Mouse (Mus musculus): ENCODE measurements around the gene Lrrc75b. TPM values are rescaled to one million over a fixed set of nuclear protein-coding genes. Genes with fewer than 3 reads are reported as not detected.

The Lrrc75b gene
- 1.2 and 1.4 TPM in 2 replicates for polyA plus RNA-seq (2012; rRNA removed)

GRCm38 (mm10) chr10:75559676-75560548 is at the start of gene Lrrc75b:
TSS of gene Lrrc75b (minus strand) at chr10:75560330.

DNA sequence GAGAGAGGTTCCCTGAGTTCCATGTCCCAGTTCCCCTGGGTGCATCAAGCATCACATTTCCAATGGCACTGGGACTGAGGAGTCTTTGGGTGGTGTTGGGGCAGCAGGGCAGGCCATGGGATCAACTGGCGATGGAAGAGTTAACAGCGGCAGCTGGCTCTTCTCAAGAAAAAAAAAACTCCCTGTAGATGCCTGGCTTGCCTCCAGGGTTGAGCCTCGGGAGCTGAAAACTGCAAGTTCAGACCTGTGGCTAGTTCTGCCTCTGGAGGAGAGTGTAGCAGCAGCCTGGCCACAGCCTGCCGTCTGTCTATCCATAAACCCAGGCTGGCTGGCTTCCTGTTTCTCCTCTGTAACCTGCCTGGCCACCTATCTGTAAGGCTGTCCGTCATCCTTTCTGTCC is 29.0 kb upstream of the Lrrc75b start, which contains the start of gene Ggt5:
Gene Ggt5, plus strand, starts transcription at position 212 of the 400 bp plus-strand sequence.

GRCm38 (mm10) chr10:75561071-75561654 is 1.0 kb upstream of the Lrrc75b start, which contains the start of gene Ggt1:
TSS of gene Ggt1 (plus strand) at chr10:75561604.

DNA sequence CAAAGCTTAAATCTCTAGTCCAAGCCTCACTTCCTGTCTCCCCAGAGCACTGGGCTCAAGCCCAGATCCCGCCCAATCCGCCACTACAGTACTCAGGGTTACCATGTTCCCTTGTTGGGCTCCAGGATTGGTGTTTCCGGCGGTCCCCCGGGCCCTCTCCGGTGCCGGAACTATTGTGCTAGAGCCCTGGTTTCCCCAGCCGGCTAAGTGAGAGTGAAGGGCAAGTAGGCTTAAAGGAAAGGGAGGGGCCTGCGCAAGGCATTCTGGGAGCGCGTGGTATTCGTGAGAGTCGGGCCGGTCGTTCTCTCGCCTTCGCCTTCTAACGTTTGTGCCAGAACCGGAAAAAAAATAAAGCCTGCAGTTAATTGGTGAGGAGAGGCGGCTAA is 42.4 kb downstream of the Lrrc75b start, which contains the start of gene Gucd1:
Gene Gucd1, minus strand, starts transcription at position 215 of the 386 bp plus-strand sequence.

GRCm38 (mm10) chr10:75517073-75517757 is 42.9 kb downstream of the Lrrc75b start, which contains the start of gene Snrpd3:
TSS of gene Snrpd3 (plus strand) at chr10:75517551.

Other genes with a start within 250 kb of the Lrrc75b start
- gene Adora2a, start 243.5 kb downstream of the Lrrc75b start, polyA plus RNA-seq (2012; rRNA removed): 4.0 and 4.8 TPM in 2 replicates
- 1.6 and 3.1 TPM in 2 replicates for gene Upb1, start 159.2 kb downstream of the Lrrc75b start, polyA plus RNA-seq (2012; rRNA removed)
- gene Snrpd3, start 42.8 kb downstream of the Lrrc75b start, polyA plus RNA-seq (2012; rRNA removed): 7.7 and 10.8 TPM in 2 replicates
- gene Gucd1, start 42.4 kb downstream of the Lrrc75b start, polyA plus RNA-seq (2012; rRNA removed): 159 and 161 TPM in 2 replicates
- 9.3 and 16.5 TPM in 2 replicates for gene Ggt1, start 1.3 kb upstream of the Lrrc75b start, polyA plus RNA-seq (2012; rRNA removed)
- gene Ggt5, start 29.0 kb upstream of the Lrrc75b start, polyA plus RNA-seq (2012; rRNA removed): 35.7 and 37.0 TPM in 2 replicates
- gene Susd2, start 83.7 kb upstream of the Lrrc75b start, polyA plus RNA-seq (2012; rRNA removed): 22.0 and 27.3 TPM in 2 replicates
- gene Cabin1, start 204.0 kb upstream of the Lrrc75b start, polyA plus RNA-seq (2012; rRNA removed): 35.2 and 40.9 TPM in 2 replicates
- 91.9 and 107 TPM in 2 replicates for gene Ddt, start 213.1 kb upstream of the Lrrc75b start, polyA plus RNA-seq (2012; rRNA removed)
- 0.49 TPM in 1 of 2 replicates, not detected in the other for gene Gm20441, start 220.6 kb upstream of the Lrrc75b start, polyA plus RNA-seq (2012; rRNA removed)
- gene Gstt3, start 221.1 kb upstream of the Lrrc75b start, polyA plus RNA-seq (2012; rRNA removed): 79.4 and 82.9 TPM in 2 replicates
- gene Gstt1, start 238.3 kb upstream of the Lrrc75b start, polyA plus RNA-seq (2012; rRNA removed): 91.1 and 94.9 TPM in 2 replicates

All from colon, adult 2 months (tissue).